Mouse (Mus musculus) brain, embryonic 14.5 days (tissue): ENCODE results near the gene Cyld.

Experiments
- CTCF ChIP-seq: fragments of 200-500 bp; IDR thresholded peaks from 2 replicates; pipeline ENCODE4 v1.5.1; 2012; ENCODE audit warnings: inconsistent platforms, mild to moderate bottlenecking, moderate library complexity, borderline replicate concordance; ENCODE audit not compliant: insufficient read depth, insufficient read length; ENCODE audit errors: extremely low read depth
- POLR2A ChIP-seq: fragments of 200-500 bp; IDR thresholded peaks from 2 replicates; pipeline ENCODE4 v1.6.1; 2012; ENCODE audit warnings: mild to moderate bottlenecking, inconsistent platforms, borderline replicate concordance; ENCODE audit not compliant: poor library complexity, insufficient read depth, insufficient read length, severe bottlenecking; ENCODE audit errors: extremely low read depth

DNA sequence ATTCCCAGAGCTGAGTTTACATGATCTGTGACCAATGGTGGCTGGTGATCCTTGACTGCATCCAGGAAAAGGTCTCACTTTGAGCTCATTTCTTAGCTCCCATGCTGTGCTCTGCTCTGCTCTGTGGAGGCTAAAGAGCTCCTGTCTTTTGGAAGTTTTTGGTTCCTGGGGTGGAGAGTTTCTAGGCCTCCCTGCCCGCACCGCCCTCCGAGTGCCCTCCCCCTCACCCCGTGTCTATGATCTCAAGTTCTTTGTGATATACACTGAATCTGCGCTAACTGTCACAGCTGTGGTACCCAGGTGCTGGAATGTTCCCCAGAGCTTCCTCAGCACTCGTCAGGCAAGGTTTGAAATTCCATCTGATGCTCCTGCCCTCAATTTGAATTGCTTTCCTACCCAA is 26.0 kb upstream of the Cyld start:
- TF ChIP-seq POLR2A (no peak), CTCF (no peak)
